Mouse (Mus musculus) C2C12 (cell line): ENCODE measurements at regions not wholly inside any gene's neighbourhood (a gene's known extent, or its start where the extent isn't known, plus 50 kb on each side); places are given as distances from the start of the nearest gene placed in this dataset.

Experiments used
- CEBPB ChIP-seq: IDR thresholded peaks from one replicate; pipeline ENCODE4 v1.6.1; 2011; ENCODE audit warnings: low read depth, mild to moderate bottlenecking, control low read depth, moderate library complexity
- CTCF ChIP-seq: IDR thresholded peaks from one replicate; pipeline ENCODE4 v1.5.1; 2011; ENCODE audit not compliant: control insufficient read depth, insufficient read depth, insufficient read length
- MAX ChIP-seq: IDR thresholded peaks from one replicate; pipeline ENCODE4 v1.6.1; 2011; ENCODE audit warnings: mild to moderate bottlenecking, control low read depth
- MYOD1 ChIP-seq: IDR thresholded peaks from one replicate; pipeline ENCODE4 v1.6.1; 2011; ENCODE audit warnings: low read depth; ENCODE audit not compliant: control insufficient read depth, insufficient read length
- MYOG ChIP-seq: IDR thresholded peaks from one replicate; pipeline ENCODE4 v1.6.1; 2011; ENCODE audit not compliant: control insufficient read depth, insufficient read length; ENCODE audit errors: extremely low read depth
- USF1 ChIP-seq: IDR thresholded peaks from one replicate; pipeline ENCODE4 v1.6.1; 2011; ENCODE audit warnings: low read depth, mild to moderate bottlenecking, control low read depth, moderate library complexity

GRCm38 (mm10) chr11:104075394-104075793, 57.3 kb upstream of the Crhr1 start:
- TF ChIP-seq USF1, result no peak
- TF ChIP-seq CEBPB, result no peak
- TF ChIP-seq CTCF, result no peak
- TF ChIP-seq MAX, result no peak
- TF ChIP-seq MYOD1, result no peak
- no peak for TF ChIP-seq MYOG
